Mouse (Mus musculus): Measurements from ENCODE around the gene Kif16b.

GRCm38 (mm10) chr2:142698650-142699049, 202.7 kb downstream of the Kif16b start:
- TF ChIP-seq POLR2A (IDR thresholded peaks at IDR 0.05; ENCODE audit: borderline replicate concordance, control insufficient read depth, low read depth, low read length), result no peak
- no peak for TF ChIP-seq CTCF (IDR thresholded peaks at IDR 0.05; ENCODE audit: control insufficient read depth, insufficient read depth, low read length)

All from bone marrow, adult 2 months (tissue).